Mouse (Mus musculus) layer of hippocampus, adult 8-10 months (tissue): ENCODE data around the gene Cirbp. TPM values are rescaled to one million over a fixed set of nuclear protein-coding genes. Genes with fewer than 3 reads are reported as not detected.
"Not testable (repeated sequence)": the region's sequence is repeated elsewhere in the genome, so short reads cannot be mapped to it uniquely, and the experiment has no call there.

Experiments
- DNase-seq, 2 experiments: peaks; one replicate each; pipeline ENCODE4 v3.0.0; 2022; ENCODE audit warnings: low spot score in 2 of 2
- total RNA-seq, 4 experiments: library from RNA; stranded (reverse); gene quantifications; 2 replicates each; pipeline ENCODE4 v1.2.4; 2022

Cirbp gene
- total RNA-seq, 4 experiments from 2014 or later: 75.7 to 148 (median 96.4) TPM

DNA sequence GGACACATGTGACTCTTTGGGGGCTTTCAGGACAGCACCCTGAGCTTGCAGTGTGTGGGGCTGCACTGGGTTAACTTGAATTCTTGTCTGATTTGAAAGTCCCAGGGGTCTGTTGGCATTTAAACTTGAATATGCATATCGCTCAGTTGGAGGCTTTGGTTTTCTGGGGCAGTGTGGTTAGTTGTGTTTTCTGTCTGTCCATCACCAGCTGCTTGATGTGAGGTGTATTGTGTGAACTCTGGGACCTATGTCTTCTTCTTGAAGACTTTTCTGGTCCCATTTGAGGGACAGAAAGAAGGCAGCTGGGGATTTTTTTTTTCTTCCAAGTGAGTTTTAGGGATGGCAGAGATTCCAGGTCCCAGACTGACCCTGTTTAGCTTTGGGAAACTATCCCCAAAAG is 41.4 kb downstream of the Cirbp start:
- DNase-seq: no peak

DNA sequence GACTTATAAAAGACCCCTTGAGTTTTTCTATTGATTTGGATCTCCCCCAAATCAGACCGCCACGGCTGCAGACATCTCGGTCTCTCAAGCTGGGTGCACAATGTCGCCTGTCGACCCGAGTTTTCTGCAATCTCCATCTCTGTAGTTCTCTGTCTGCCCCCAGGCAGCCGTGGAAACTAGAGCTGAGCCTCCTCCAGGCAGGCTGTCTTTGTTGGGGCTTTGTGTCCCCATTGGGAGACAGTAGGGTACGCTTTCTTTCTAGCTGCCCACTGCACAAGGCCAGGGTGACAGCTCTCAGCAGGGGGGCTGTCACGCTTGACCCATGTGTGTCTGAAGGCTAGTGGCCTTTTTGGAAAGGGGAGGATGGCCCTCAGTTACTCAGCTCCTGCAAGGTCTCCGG is 41.9 kb downstream of the Cirbp start:
- no peak for DNase-seq

DNA sequence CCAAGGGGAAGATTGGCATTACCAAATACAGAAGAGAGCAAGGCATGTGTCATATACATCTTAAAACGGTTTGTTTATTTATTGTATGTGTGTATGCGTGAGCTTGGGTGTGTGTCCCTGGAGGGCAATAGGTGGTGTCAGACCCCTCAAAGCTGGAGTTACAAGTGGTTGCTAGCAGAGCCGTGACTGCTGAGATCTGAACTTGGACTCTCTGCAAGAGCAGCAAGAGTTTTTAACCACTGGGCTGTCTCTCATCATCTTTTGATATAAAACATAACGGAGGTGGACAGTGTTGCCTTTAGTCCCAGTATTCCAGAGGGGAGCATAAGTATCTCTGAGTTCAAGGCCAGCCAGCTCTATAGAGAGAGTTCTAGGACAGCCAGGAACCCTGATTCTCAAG is 42.5 kb downstream of the Cirbp start:
- no peak for DNase-seq

DNA sequence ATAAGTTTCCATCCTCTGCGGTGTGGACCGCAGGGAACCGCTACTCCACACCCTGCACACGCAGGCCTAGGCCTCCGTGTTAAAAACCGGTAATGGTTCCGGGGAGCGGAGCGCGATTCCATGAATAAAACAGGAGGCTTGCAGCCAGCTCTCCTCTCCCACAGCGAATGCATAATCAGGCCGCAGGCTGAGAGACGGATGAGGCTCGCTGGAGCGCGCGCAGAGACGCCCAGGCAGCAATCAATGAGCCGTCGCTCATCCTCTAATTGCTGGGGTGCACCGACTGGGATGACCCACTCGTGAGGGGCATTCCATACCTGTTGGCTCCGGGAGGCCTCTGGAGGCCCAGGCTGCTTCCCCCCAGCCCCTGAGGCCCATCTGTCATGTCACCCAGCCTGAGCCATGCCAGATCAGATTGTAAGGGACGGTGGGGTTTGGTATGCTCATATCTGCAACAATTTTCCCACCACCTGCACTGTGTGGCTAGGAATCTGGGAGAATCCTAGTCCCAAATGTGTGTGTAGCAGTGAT is 43.1 kb downstream of the Cirbp start:
- DNase-seq: no peak

DNA sequence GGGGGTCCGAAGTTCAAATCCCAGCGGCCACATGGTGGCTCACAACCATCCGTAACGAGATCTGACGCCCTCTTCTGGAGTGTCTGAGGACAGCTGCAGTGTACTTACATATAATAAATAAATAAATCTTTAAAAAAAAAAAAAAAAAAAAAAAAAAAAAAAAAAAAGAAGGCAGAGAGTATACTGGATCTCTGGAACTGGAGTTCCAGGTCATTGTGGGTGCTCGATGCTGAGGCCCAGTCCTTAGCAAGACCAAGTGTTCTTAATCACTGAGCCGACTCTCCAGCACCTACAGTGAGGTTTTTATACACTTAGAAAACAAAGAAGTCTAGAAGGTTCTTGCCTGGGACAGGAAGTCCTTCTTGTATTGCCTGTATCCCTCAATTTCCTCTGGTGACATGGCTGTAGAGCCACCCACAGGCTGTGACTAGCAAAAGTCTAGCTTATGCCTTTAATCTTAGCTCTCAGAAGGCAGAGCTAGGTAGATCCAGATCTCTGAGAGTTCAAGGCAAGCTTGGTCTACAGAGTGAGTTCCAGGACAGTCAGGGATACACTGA is 45.8 kb downstream of the Cirbp start:
- DNase-seq: not testable (repeated sequence)

DNA sequence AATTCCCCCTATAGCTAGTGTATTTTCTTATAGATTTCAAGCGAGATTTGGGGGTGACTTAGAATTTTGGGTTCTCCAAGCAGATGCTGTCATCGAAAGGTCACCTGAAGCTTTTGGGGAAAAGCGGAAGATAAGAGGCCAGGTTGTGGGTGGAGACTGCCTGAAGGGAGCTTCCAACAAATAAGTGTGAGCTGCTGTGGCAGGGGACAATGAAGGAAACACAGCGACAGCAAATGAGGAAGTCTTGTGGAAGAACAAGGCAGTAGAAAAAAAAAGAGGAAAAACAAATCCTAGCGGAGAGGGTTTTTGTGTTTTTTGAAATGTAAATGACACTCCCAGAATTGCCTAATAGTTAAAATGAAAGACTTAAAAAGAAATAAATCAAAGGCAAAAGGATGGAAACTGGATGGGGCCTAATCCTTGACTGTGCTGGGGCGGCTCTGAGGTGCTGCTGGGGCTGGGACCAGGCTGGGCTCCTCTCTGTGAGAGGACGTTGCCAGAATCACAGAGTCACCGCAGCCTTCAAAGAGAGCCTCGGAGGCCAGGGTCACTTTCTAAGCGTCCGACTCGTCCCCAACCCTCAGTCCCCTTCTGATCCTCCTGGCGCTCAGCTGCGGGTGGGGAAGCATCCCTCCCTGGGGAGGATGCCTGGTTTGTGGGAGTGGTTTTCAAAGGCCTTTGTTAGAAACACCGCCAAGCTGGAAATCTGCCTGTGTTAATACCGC is 49.4 kb downstream of the Cirbp start:
- no peak for DNase-seq

DNA sequence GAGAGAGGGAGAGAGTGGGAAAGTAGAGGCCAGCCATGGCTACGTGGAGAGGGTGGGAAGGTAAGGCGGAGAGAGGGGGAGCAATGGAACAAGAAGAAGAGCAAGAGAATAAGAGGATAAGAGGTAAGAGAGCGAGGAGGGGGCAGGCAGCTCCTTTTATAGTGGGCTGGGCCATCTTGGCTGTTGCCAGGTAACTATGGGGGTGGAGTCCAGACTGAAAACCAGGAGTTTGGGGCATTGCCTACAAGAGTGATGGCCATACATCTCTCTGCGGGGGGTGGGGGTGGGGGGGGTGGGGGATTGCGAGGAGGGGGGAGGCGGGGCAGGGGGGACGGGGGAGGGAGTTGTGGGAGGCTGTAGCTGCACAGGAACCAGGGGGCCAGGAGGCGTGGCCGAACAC is 54.9 kb downstream of the Cirbp start:
- DNase-seq: no peak

Other genes starting within 250 kb of the Cirbp start
- 1 to 10 TPM; 6.3 to 8.3 (median 7.6) TPM for gene Kiss1r, start 249.0 kb upstream of the Cirbp start, total RNA-seq
- 100 to 1,000 TPM; 340 to 392 (median 347) TPM for gene R3hdm4, start 244.8 kb upstream of the Cirbp start, total RNA-seq
- 10 to 100 TPM in 1 of 4 experiments, 1 to 10 TPM in 3; 6.6 to 11.8 (median 7.5) TPM for gene Arid3a, start 238.9 kb upstream of the Cirbp start, total RNA-seq
- 10 to 100 TPM; 42.9 to 50.8 (median 48.6) TPM for gene Wdr18, start 205.8 kb upstream of the Cirbp start, total RNA-seq
- under 1 TPM in 2 of 4 experiments, not detected in 2; 0.19 to 0.20 TPM for gene Grin3b, start 195.3 kb upstream of the Cirbp start, total RNA-seq
- 100 to 1,000 TPM; 111 to 119 (median 116) TPM for gene Tmem259, start 181.7 kb upstream of the Cirbp start, total RNA-seq
- gene Cnn2, start 177.4 kb upstream of the Cirbp start, total RNA-seq: 1 to 10 TPM; 5.3 to 9.8 (median 6.6) TPM
- 10 to 100 TPM; 12.4 to 13.6 (median 13.3) TPM for gene Abca7, start 169.5 kb upstream of the Cirbp start, total RNA-seq
- 10 to 100 TPM in 2 of 4 experiments, 1 to 10 TPM in 2; 2.8 to 14.1 (median 8.2) TPM for gene Arhgap45, start 149.3 kb upstream of the Cirbp start, total RNA-seq
- gene Polr2e, start 126.2 kb upstream of the Cirbp start, total RNA-seq: 10 to 100 TPM; 64.2 to 86.7 (median 75.4) TPM
- gene Gpx4, start 118.8 kb upstream of the Cirbp start, total RNA-seq: 100 to 1,000 TPM; 433 to 528 (median 468) TPM
- 10 to 100 TPM; 19.9 to 52.8 (median 29.8) TPM for gene Sbno2, start 60.4 kb upstream of the Cirbp start, total RNA-seq
- 100 to 1,000 TPM in 1 of 4 experiments, 10 to 100 TPM in 3; 94.2 to 111 (median 96.5) TPM for gene Stk11, start 50.2 kb upstream of the Cirbp start, total RNA-seq
- gene Atp5d, start 27.4 kb upstream of the Cirbp start, total RNA-seq: 100 to 1,000 TPM; 315 to 328 (median 323) TPM
- 100 to 1,000 TPM; 295 to 345 (median 308) TPM for gene Cbarp, start 25.1 kb upstream of the Cirbp start, total RNA-seq
- 10 to 100 TPM; 47.2 to 63.6 (median 58.0) TPM for gene Midn, start 17.7 kb upstream of the Cirbp start, total RNA-seq
- gene 1600002K03Rik, start 7.0 kb downstream of the Cirbp start, total RNA-seq: 1 to 10 TPM; 1.8 to 9.0 (median 6.2) TPM
- gene Efna2, start 13.5 kb downstream of the Cirbp start, total RNA-seq: 1 to 10 TPM; 7.4 to 8.3 (median 7.9) TPM
- 10 to 100 TPM; 44.5 to 51.5 (median 45.6) TPM for gene Mum1, start 60.4 kb downstream of the Cirbp start, total RNA-seq
- gene Ndufs7, start 83.1 kb downstream of the Cirbp start, total RNA-seq: 100 to 1,000 TPM; 190 to 206 (median 201) TPM
- 10 to 100 TPM; 22.4 to 34.7 (median 27.9) TPM for gene Gamt, start 95.0 kb downstream of the Cirbp start, total RNA-seq
- 10 to 100 TPM; 84.8 to 98.3 (median 91.6) TPM for gene Dazap1, start 95.5 kb downstream of the Cirbp start, total RNA-seq
- 1,000 to 10,000 TPM in 1 of 4 experiments, 100 to 1,000 TPM in 3; 755 to 1,005 (median 888) TPM for gene Rps15, start 126.5 kb downstream of the Cirbp start, total RNA-seq
- gene Apc2, start 130.0 kb downstream of the Cirbp start, total RNA-seq: 100 to 1,000 TPM in 3 of 4 experiments, 10 to 100 TPM in 1; 90.4 to 113 (median 110) TPM
- gene 2310011J03Rik, start 154.6 kb downstream of the Cirbp start, total RNA-seq: 10 to 100 TPM; 20.4 to 27.1 (median 23.3) TPM
- gene Pcsk4, start 163.5 kb downstream of the Cirbp start, total RNA-seq: 1 to 10 TPM; 3.3 to 6.4 (median 4.1) TPM
- gene Reep6, start 164.0 kb downstream of the Cirbp start, total RNA-seq: 10 to 100 TPM in 2 of 4 experiments, 1 to 10 TPM in 2; 9.2 to 12.3 (median 10.2) TPM
- gene Adamtsl5, start 182.4 kb downstream of the Cirbp start, total RNA-seq: 1 to 10 TPM; 5.8 to 7.4 (median 6.7) TPM
- 10 to 100 TPM; 18.0 to 36.4 (median 30.4) TPM for gene Plk5, start 190.5 kb downstream of the Cirbp start, total RNA-seq
- 10 to 100 TPM; 17.0 to 19.6 (median 18.3) TPM for gene Mex3d, start 221.7 kb downstream of the Cirbp start, total RNA-seq
- gene Mbd3, start 233.6 kb downstream of the Cirbp start, total RNA-seq: 100 to 1,000 TPM; 149 to 154 (median 150) TPM
- 100 to 1,000 TPM; 320 to 446 (median 390) TPM for gene Uqcr11, start 240.8 kb downstream of the Cirbp start, total RNA-seq